Mouse (Mus musculus): ENCODE results near the gene Prm1.
A peak's percentile ranks its signal among the peaks of the same experiment; 100 is the strongest.
"Not testable (repeated sequence)": the region's sequence is repeated elsewhere in the genome, so short reads cannot be mapped to it uniquely, and the experiment has no call there.

Gene Prm1

GRCm38 (mm10) chr16:10805789-10806527, at the start of gene Prm1:
Prm1 (minus strand) TSS chr16:10805839.
- no peak for DNase-seq (ENCODE audit: low spot score in 2 of 2)

- DNase-seq (ENCODE audit: low spot score in 2 of 2): not testable (repeated sequence)
Observed at GRCm38 (mm10) chr16:10852216-10852615, 46.6 kb upstream of the Prm1 start.

- DNase-seq (ENCODE audit: low spot score in 2 of 2): no peak
Observed at GRCm38 (mm10) chr16:10850905-10851304, 45.3 kb upstream of the Prm1 start.

GRCm38 (mm10) chr16:10849965-10850861, 44.6 kb upstream of the Prm1 start:
- peak; percentile 21 to 25 for DNase-seq (ENCODE audit: low spot score in 2 of 2)

GRCm38 (mm10) chr16:10846503-10846902, 40.9 kb upstream of the Prm1 start:
- peak; percentile 33 to 44 for DNase-seq (ENCODE audit: low spot score in 2 of 2)

GRCm38 (mm10) chr16:10845952-10846351, 40.3 kb upstream of the Prm1 start:
- no peak for DNase-seq (ENCODE audit: low spot score in 2 of 2)

GRCm38 (mm10) chr16:10844319-10844670, 38.7 kb upstream of the Prm1 start:
- no peak for DNase-seq (ENCODE audit: low spot score in 2 of 2)

- no peak for DNase-seq (ENCODE audit: low spot score in 2 of 2)
Observed at GRCm38 (mm10) chr16:10843486-10844318, 38.1 kb upstream of the Prm1 start.

GRCm38 (mm10) chr16:10842282-10842855, 36.7 kb upstream of the Prm1 start:
- no peak for DNase-seq (ENCODE audit: low spot score in 2 of 2)

GRCm38 (mm10) chr16:10840018-10840417, 34.4 kb upstream of the Prm1 start:
- DNase-seq (ENCODE audit: low spot score in 2 of 2): no peak

GRCm38 (mm10) chr16:10838487-10839245, 33.0 kb upstream of the Prm1 start:
- no peak for DNase-seq (ENCODE audit: low spot score in 2 of 2)

GRCm38 (mm10) chr16:10837903-10838302, 32.3 kb upstream of the Prm1 start:
- no peak for DNase-seq (ENCODE audit: low spot score in 2 of 2)

- no peak for DNase-seq (ENCODE audit: low spot score in 2 of 2)
Observed at GRCm38 (mm10) chr16:10837250-10837649, 31.6 kb upstream of the Prm1 start.

- DNase-seq (ENCODE audit: low spot score in 2 of 2): no peak
Observed at GRCm38 (mm10) chr16:10836388-10836787, 30.7 kb upstream of the Prm1 start.

GRCm38 (mm10) chr16:10834911-10835587, 29.4 kb upstream of the Prm1 start, which contains the start of gene Rmi2:
Rmi2 (plus strand) TSS chr16:10835059.
- peak; percentile 36 to 79 for DNase-seq (ENCODE audit: low spot score in 2 of 2)

- DNase-seq (ENCODE audit: low spot score in 2 of 2): no peak
Observed at GRCm38 (mm10) chr16:10834542-10834910, 28.9 kb upstream of the Prm1 start.

GRCm38 (mm10) chr16:10828461-10828805, 22.8 kb upstream of the Prm1 start:
- DNase-seq (ENCODE audit: low spot score in 2 of 2): no peak

- DNase-seq (ENCODE audit: low spot score in 2 of 2): no peak
Observed at GRCm38 (mm10) chr16:10827766-10828460, 22.3 kb upstream of the Prm1 start.

GRCm38 (mm10) chr16:10827269-10827668, 21.6 kb upstream of the Prm1 start:
- DNase-seq (ENCODE audit: low spot score in 2 of 2): no peak

- no peak for DNase-seq (ENCODE audit: low spot score in 2 of 2)
Observed at GRCm38 (mm10) chr16:10825840-10826239, 20.2 kb upstream of the Prm1 start.
